Comparison of ENCODE assay signal across 16 mouse cellular contexts in the genomic region with DNA sequence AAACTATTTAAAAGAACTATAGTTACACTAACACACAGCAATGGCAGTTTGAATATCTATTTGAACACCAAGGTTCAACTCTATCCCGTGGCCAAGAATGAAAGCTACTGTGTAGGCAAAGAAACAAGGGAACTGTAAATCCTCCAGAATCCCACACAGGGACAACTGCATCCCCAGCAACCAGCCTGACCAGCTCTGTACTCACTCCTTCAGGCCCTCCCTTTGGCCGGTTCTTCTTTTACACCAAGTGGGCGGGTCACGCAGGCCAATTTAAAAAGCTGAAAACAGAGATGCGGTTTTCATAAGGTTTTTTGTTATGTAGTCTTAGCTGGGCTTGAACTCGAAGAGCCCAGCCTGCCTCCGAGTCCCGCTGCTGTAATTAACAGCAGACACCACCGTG. TPM values are rescaled to one million over a fixed set of nuclear protein-coding genes. Genes with fewer than 3 reads are reported as not detected.
DNase-seq lines count a peak whose midpoint lies in the region; ATAC-seq and TF ChIP-seq lines count a peak whose summit lies in the region.
"Had no signal": no experiment of that assay in that cellular context is flagged by ENCODE, and none has a peak within 500 bp of the region (broad histone marks: within the 10 kb centered on the region; RNA-seq: fewer than 3 reads in every experiment).

No protein-coding gene starts in this region.

- no peak overlapping the region for H3K9ac ChIP-seq in liver, embryonic 11.5 days (ENCODE audit: low read depth, low read length)
- no peak overlapping the region for H3K9ac ChIP-seq in stomach, postnatal 0 days (ENCODE audit: low read length)
- H3K9ac ChIP-seq: hindbrain, embryonic 15.5 days had no signal

- H3K27me3 ChIP-seq in liver, embryonic 11.5 days (replicated peaks; ENCODE audit: control insufficient read depth, insufficient read depth, low read length), result no peaks in the 10 kb centered on the region
- no peaks in the 10 kb centered on the region for H3K27me3 ChIP-seq in stomach, postnatal 0 days (ENCODE audit: control insufficient read depth, insufficient read depth, low read length)
- H3K27me3 ChIP-seq: hindbrain, embryonic 15.5 days had no signal

- peak overlapping the region; percentile 43; the same call in 1 of the 2 replicates for H3K27ac ChIP-seq in layer of hippocampus, adult 2 months
- H3K27ac ChIP-seq in liver, embryonic 11.5 days (ENCODE audit: low read depth, low read length), result 0 out of 2 replicates have a peak overlapping the region, but pooled peaks have one; percentile 59
- peak overlapping the region; percentile 81 for H3K27ac ChIP-seq in stomach, postnatal 0 days (replicated peaks)
- H3K27ac ChIP-seq: hindbrain, embryonic 15.5 days had no signal

- no peak for TF ChIP-seq EP300 in stomach, postnatal 0 days (optimal IDR thresholded peaks at IDR 0.05)

- TF ChIP-seq CTCF in layer of hippocampus, adult 2 months (conservative IDR thresholded peaks at IDR 0.05), result no peak
- TF ChIP-seq CTCF in stomach, postnatal 0 days (IDR thresholded peaks at IDR 0.05; ENCODE audit: low read depth), result no peak

- no peak overlapping the region for H3K4me3 ChIP-seq in layer of hippocampus, adult 2 months
- no peak overlapping the region for H3K4me3 ChIP-seq in liver, embryonic 11.5 days (ENCODE audit: low read depth, low read length)
- no peak overlapping the region for H3K4me3 ChIP-seq in stomach, postnatal 0 days (ENCODE audit: low read depth, low read length)
- H3K4me3 ChIP-seq: erythroblast, embryonic 14.5 days; hindbrain, embryonic 15.5 days had no signal

- H3K4me2 ChIP-seq in liver, embryonic 11.5 days, result no peak overlapping the region
- H3K4me2 ChIP-seq in stomach, postnatal 0 days (replicated peaks; ENCODE audit: low read depth), result no peak overlapping the region
- H3K4me2 ChIP-seq: hindbrain, embryonic 15.5 days had no signal

- WGBS in liver, embryonic 11.5 days, result 85% methylated on average over 9 of the region's 9 CpGs
- 60% methylated on average over 9 of the region's 9 CpGs for WGBS in stomach, postnatal 0 days

- ATAC-seq in liver, embryonic 11.5 days (replicated peaks; ENCODE audit: low FRiP score), result no peak
- peak; percentile 24; the same call in 1 of the 2 replicates for ATAC-seq in stomach, postnatal 0 days (ENCODE audit: low FRiP score, low TSS enrichment)
- ATAC-seq: activated CD4-positive, CD25-positive, alpha-beta regulatory T cell, adult 4 months; forebrain, embryonic 16.5 days had no signal

- no peaks in the 10 kb centered on the region for H3K9me3 ChIP-seq in liver, embryonic 11.5 days (ENCODE audit: control insufficient read depth, low read length)
- H3K9me3 ChIP-seq in stomach, postnatal 0 days (ENCODE audit: control insufficient read depth, low read length), result no peaks in the 10 kb centered on the region
- H3K9me3 ChIP-seq: hindbrain, embryonic 15.5 days had no signal

- DNase-seq in adrenal gland, adult 2 months, result peak; percentile 23
- DNase-seq in adrenal gland, postnatal 25 days, result no peak
- no peak for DNase-seq in layer of hippocampus, adult 2 months (ENCODE audit: low spot score in 2 of 2)
- DNase-seq in layer of hippocampus, adult 18-20 months (ENCODE audit: low spot score in 2 of 2), result no peak
- DNase-seq in liver, embryonic 11.5 days (ENCODE audit: low spot score), result no peak
- DNase-seq in stomach, postnatal 0 days (ENCODE audit: low spot score), result no peak
- DNase-seq in spleen, postnatal 36 days (ENCODE audit: low spot score in 2 of 2), result no peak
- no peak for DNase-seq in lung, postnatal 14 days
- DNase-seq: cerebellum, adult 18-20 months; heart, postnatal 10 days; midbrain, embryonic 14.5 days; thymus, adult 18-20 months had no signal

- no peaks in the 10 kb centered on the region for H3K36me3 ChIP-seq in liver, embryonic 11.5 days (ENCODE audit: control insufficient read depth, insufficient read depth, low read length)
- no peaks in the 10 kb centered on the region for H3K36me3 ChIP-seq in stomach, postnatal 0 days (ENCODE audit: control insufficient read depth, insufficient read depth, low read length)
- H3K36me3 ChIP-seq: hindbrain, embryonic 15.5 days had no signal

- peaks cover 9% of the 10 kb centered on the region; the same call in 1 of the 2 replicates for H3K4me1 ChIP-seq in liver, embryonic 11.5 days (replicated peaks; ENCODE audit: control insufficient read depth, insufficient read depth, low read length)
- no peaks in the 10 kb centered on the region for H3K4me1 ChIP-seq in stomach, postnatal 0 days (replicated peaks; ENCODE audit: control insufficient read depth, insufficient read depth)
- H3K4me1 ChIP-seq: hindbrain, embryonic 15.5 days had no signal

RNA-seq across cellular contexts. Expression of a gene that starts 9.7 kb away (rescaled TPM):
- 100 to 1,000 TPM; 124 to 126 TPM for total RNA-seq in adrenal gland, adult 2 months (2021)
- polyA plus RNA-seq in adrenal gland, adult 2 months (2012; rRNA removed), result 11.9 and 14.8 TPM in 2 replicates
- total RNA-seq in adrenal gland, postnatal 25 days (2021), result 137 and 159 TPM in 2 replicates
- 10 to 100 TPM; 22.5 to 24.8 TPM for total RNA-seq in layer of hippocampus, adult 2 months (2021)
- total RNA-seq in layer of hippocampus, adult 18-20 months (2021), result 10 to 100 TPM; 21.5 to 26.1 TPM
- polyA plus RNA-seq in liver, embryonic 11.5 days (2014; fragmentation: Nextera tagmentation; extraction: Ambion mirVana), result 14.0 and 14.1 TPM in 2 replicates
- polyA plus RNA-seq in stomach, postnatal 0 days (2015; fragmentation: Nextera tagmentation; extraction: Ambion mirVana), result 44.8 and 48.8 TPM in 2 replicates

RNA-seq across cellular contexts. Expression of a gene that starts 9.7 kb away (rescaled TPM):
- 1 to 10 TPM; 2.7 to 3.4 TPM for total RNA-seq in adrenal gland, adult 2 months (2021)
- polyA plus RNA-seq in adrenal gland, adult 2 months (2012; rRNA removed), result not detected in 2 replicates
- 3.5 and 4.3 TPM in 2 replicates for total RNA-seq in adrenal gland, postnatal 25 days (2021)
- total RNA-seq in layer of hippocampus, adult 2 months (2021), result 1 to 10 TPM; 8.7 to 9.9 TPM
- 10 to 100 TPM in 1 of 2 experiments, 1 to 10 TPM in 1; 8.4 to 10.1 TPM for total RNA-seq in layer of hippocampus, adult 18-20 months (2021)
- 1.0 TPM in 2 replicates for polyA plus RNA-seq in liver, embryonic 11.5 days (2014; fragmentation: Nextera tagmentation; extraction: Ambion mirVana)
- 0.68 and 0.74 TPM in 2 replicates for polyA plus RNA-seq in stomach, postnatal 0 days (2015; fragmentation: Nextera tagmentation; extraction: Ambion mirVana)

RNA-seq across cellular contexts. Expression of a gene that starts 17.9 kb away (rescaled TPM):
- 10 to 100 TPM; 16.0 to 19.6 TPM for total RNA-seq in adrenal gland, adult 2 months (2021)
- 0.73 and 0.86 TPM in 2 replicates for polyA plus RNA-seq in adrenal gland, adult 2 months (2012; rRNA removed)
- total RNA-seq in adrenal gland, postnatal 25 days (2021), result 17.9 and 19.3 TPM in 2 replicates
- total RNA-seq in layer of hippocampus, adult 2 months (2021), result 10 to 100 TPM; 13.8 to 15.9 TPM
- 10 to 100 TPM; 12.5 to 15.3 TPM for total RNA-seq in layer of hippocampus, adult 18-20 months (2021)
- 20.9 and 25.6 TPM in 2 replicates for polyA plus RNA-seq in liver, embryonic 11.5 days (2014; fragmentation: Nextera tagmentation; extraction: Ambion mirVana)
- 21.6 and 22.0 TPM in 2 replicates for polyA plus RNA-seq in stomach, postnatal 0 days (2015; fragmentation: Nextera tagmentation; extraction: Ambion mirVana)

RNA-seq across cellular contexts. Expression of a gene that starts 37.5 kb away (rescaled TPM):
- total RNA-seq in adrenal gland, adult 2 months (2021), result 1 to 10 TPM; 2.0 to 2.3 TPM
- polyA plus RNA-seq in adrenal gland, adult 2 months (2012; rRNA removed), result 0.87 and 0.99 TPM in 2 replicates
- total RNA-seq in adrenal gland, postnatal 25 days (2021), result 2.9 and 3.0 TPM in 2 replicates
- 10 to 100 TPM; 12.5 to 12.6 TPM for total RNA-seq in layer of hippocampus, adult 2 months (2021)
- total RNA-seq in layer of hippocampus, adult 18-20 months (2021), result 10 to 100 TPM; 12.4 to 13.0 TPM
- polyA plus RNA-seq in liver, embryonic 11.5 days (2014; fragmentation: Nextera tagmentation; extraction: Ambion mirVana), result 4.7 and 4.9 TPM in 2 replicates
- polyA plus RNA-seq in stomach, postnatal 0 days (2015; fragmentation: Nextera tagmentation; extraction: Ambion mirVana), result 0.72 and 0.88 TPM in 2 replicates

RNA-seq across cellular contexts. Expression of a gene that starts 37.7 kb away (rescaled TPM):
- total RNA-seq in adrenal gland, adult 2 months (2021), result 10 to 100 TPM; 57.3 to 59.7 TPM
- 65.9 and 78.5 TPM in 2 replicates for polyA plus RNA-seq in adrenal gland, adult 2 months (2012; rRNA removed)
- total RNA-seq in adrenal gland, postnatal 25 days (2021), result 53.9 and 67.3 TPM in 2 replicates
- total RNA-seq in layer of hippocampus, adult 2 months (2021), result 10 to 100 TPM; 26.0 to 27.2 TPM
- total RNA-seq in layer of hippocampus, adult 18-20 months (2021), result 10 to 100 TPM; 21.2 to 22.7 TPM
- polyA plus RNA-seq in liver, embryonic 11.5 days (2014; fragmentation: Nextera tagmentation; extraction: Ambion mirVana), result 43.6 and 51.7 TPM in 2 replicates
- polyA plus RNA-seq in stomach, postnatal 0 days (2015; fragmentation: Nextera tagmentation; extraction: Ambion mirVana), result 27.1 and 27.6 TPM in 2 replicates
